Mouse (Mus musculus): ENCODE results near the gene Pax4.

Gene Pax4

DNA sequence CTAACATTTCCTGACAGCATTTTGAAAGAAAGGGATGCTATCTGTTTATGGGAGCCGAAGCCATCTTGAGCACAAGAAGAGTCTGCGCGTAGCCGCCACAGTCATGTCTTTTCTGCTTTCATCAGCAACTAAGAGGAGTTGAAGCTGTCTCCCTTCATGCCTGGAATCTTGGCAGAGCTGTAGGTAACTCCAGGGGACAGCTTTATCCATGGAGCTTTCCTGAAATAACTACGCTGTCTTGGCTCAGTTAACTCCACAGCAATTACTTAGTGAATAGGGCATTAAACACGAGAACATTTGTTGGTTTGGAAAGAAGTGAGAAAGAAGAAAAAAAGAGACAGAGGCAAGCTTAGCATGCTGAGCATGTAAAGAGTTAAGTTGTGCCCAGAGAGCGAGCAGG lies 1.2 kb downstream of the Pax4 start:
- DNase-seq (ENCODE audit: low read depth) = no peak

DNA sequence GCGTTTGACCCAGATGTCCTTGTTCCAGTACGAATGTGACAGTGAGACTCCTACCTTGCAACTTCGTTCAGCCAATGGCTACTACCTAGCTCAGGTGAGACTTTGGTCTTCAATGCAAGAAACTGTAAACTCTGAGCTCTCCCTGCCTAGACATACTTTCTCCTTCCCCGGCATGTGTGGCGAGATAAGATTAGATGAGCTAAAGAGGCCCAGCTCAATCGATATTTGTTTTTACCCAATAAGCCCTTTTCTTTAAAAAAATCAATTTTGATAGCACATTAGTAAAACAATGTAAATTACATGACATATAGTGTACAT lies 17.7 kb downstream of the Pax4 start:
- DNase-seq (ENCODE audit: low read depth) = no peak

DNA sequence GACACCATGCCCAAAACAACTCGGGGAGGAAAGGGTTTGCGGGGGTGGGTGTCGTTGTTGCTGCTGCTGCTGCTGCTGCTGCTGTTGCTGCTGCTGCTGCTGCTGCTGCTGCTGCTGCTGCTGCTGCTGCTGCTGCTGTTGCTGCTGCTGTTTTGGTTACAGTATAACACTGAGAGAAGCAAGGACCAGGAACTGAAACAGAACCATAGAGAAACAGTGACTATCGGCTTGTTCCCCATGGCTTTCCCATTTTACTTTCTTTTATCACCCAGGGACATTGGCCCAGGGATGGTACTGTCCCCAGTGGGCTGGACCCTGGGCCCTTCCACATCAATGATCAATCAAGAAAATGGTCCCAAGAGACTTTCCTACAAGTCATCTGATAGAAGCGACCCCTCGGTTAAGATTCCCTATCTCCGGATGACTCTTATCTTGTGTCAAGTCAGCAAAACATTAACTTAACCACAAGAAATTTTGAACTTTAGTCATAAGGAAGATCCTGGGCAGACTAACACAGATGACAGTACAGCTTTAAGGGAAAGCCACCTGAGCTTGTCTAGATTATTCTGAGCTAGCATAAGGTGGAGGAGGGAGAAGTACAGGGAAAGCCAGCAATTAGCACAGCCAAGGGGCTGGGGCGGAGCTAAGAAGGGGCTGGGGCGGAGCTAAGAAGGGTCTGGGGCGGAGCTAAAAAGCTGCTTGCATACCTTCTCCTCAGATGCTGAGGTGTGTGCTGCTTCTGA lies 18.2 kb downstream of the Pax4 start:
- DNase-seq (ENCODE audit: low read depth) = no peak

DNA sequence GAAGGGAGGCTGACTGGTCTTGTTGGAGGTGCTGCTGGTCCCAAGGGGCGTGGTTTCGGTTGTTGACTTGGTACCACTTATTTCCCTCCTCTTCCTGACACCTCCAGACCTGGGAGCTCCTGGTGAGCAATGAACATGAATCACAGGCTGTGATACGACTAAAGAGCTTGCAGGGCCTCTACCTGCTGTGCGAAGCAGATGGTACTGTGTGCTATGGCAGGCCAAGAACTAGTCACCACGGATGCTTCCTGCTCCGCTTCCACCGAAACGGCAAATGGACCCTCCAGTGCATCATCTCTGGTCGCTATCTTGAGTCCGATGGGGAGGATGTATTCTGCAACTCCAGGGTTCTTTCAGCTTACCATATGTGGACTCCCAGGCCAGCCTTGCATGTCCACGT lies 19.3 kb downstream of the Pax4 start:
- no peak for DNase-seq (ENCODE audit: low read depth)

DNA sequence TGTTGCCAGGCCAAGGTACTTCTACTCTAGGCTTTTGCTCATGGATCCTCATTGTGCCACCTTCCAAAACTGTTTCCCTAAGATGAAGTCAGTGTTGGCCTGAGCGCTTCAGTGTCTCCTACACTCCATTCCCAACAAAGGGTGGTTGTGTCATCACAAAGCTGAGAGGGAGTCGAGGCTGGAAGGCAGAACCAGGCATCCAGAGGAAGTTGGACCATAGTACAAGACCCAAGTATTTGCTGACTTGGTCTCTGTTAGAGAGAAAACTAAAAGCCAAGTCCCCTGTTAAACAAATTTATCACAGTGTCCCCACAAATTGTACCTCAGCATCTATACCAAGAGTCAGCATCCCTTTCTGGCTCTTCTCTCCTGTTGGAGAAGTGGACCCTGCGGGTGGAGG lies 20.9 kb downstream of the Pax4 start, which contains the start of gene Gcc1:
Gcc1 (minus strand) TSS at position 101 of the 400 bp plus-strand sequence.
- no peak for DNase-seq (ENCODE audit: low read depth)

DNA sequence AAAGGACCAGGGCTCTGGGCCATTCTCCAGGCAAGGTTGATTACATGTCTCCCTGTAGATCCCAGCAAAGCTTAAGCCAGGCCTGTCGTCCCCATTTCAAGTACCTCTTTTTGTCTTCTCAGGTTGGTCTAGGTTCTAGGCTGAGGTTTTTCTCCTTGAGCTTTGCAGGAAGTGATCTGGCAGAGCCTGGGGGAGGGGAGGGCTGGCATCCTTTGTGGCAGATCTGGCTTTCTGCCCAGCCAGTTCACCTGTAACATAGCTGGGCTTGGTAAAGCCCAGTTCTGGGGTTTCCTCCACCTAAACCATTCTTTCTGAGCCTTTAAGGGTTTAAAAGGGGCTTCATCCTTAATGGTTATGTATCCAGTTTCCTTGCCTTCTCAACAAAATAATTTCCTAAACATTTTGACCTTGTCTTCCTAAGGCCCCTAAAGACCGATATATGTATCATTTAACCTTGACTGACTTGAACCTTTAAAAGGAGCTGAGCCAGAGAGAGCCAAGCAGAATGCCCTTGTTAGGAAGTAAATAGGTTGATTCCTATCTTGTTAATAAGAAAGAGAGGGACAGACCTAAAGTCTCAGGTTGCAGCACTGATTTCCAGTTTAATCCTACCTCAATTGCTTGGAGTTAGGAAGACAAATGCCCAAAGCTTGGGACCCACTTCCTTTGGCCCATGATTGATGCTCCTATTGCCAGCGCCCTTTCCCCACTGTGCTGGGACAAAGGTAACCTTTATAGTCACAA lies 21.9 kb downstream of the Pax4 start, which contains the start of gene Fscn3:
Fscn3 (plus strand) TSS at position 694 of the 744 bp plus-strand sequence.
- DNase-seq (ENCODE audit: low read depth) = no peak

DNA sequence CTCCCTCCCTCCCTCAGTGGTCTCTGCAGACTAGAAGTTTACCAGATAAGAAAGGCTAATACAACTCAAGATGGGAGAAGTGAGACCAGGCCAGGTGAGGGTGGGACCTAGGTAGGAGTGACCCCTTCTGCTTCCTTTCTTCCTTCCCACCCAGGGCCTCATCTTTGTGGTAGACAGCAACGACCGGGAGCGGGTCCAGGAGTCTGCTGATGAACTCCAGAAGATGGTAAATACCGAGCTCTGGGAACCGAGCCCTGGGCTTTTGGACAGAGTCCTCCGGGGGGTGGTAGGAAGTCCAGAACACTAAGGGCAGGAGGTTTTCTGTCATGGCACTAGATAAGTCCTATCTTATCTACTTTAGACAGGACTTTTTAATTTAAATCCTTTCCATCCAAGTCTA lies 24.1 kb downstream of the Pax4 start:
- DNase-seq (ENCODE audit: low read depth) = no peak

DNA sequence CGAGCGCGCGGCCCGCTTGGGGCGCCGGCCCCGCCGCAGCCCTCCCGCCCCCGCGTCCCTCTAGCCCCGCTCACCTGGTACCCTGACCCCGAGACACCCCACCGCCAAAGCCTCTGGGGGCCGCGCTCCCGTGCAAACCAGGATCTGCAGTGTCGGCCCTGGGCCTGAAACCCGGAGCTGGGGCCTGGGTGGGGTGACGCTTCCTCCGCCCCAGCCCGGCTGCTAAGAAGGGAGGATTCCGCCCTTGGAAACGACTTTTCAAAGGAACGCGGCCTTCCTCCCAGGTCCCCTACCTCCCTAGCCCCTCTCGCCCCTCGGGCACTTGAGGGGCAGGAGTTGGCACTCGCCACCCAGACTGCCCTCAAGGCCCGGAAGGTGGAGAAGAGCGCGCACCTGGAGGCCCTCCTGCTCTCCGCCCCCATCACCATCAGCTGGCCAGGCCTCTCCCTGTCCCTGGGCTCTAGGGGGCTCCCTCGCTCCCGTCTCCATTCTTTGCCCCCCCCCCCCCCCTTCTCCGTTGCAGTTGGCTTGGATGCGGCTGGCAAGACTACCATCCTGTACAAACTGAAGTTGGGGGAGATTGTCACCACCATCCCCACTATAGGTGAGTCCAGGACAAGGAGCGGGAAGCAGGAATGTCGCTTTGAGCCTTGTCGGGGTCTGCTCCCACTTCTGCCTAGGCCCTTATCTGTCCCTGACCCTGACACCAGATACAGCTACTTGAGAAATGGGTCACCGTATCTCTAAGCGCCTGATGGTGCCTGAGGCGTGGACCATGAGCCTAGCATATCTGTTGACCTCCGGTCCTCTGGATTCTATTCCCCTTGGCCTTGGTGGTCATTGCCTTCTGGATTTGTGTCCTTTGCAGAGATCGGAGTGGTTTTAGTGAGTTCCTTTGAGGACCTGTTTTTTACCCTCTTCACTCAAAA lies 25.1 kb downstream of the Pax4 start:
- peak; percentile 86 for DNase-seq (ENCODE audit: low read depth)

DNA sequence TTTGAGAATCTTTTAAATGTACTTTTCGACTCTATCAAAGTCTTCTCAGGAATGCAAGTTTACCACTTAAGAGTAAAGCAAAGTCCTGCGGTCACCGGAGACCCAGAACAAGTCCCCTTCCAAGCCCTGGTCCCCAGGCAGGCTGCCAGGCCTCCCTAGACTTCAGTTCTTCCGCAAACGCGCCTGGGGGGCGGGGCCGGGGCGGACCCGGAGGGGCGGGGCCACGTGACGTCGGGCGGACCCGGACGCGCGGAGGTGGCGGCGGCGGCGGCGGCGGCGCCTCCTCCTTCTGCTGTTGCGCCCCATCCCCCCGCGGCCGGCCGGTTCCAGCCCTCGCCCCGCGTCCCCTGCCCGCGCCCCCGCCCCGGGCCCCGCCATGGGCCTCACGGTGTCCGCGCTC lies 25.8 kb downstream of the Pax4 start, which contains the start of gene Arf5:
Arf5 (plus strand) TSS at position 248 of the 400 bp plus-strand sequence.
- DNase-seq (ENCODE audit: low read depth) = peak; percentile 97

DNA sequence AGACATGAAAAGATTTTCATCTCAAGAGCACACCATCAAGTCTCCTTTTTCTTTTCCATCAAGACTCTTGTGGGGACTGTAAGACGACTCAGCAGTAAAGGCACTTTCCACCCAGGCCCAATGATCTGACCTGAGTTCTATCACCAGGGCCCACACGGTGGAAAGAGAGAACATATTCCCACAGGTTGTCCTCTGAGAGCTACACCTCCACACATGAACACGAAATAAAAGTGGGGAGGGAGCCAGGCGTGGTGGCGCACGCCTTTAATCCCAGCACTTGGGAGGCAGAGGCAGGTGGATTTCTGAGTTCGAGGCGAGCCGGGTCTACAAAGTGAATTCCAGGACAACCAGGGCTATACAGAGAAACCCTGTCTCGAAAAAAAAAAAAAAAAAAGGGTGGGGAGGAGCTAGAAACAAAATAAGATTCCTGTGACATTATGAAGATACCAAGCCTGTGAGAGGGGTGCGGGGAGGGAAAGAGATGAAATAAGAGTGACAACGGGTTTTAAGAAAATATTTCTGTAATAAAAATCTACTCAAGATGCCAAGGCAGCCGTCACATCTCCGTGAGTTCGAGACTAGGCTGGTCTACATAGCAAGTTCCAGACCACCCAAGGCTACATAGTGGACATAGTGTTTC lies 26.4 kb downstream of the Pax4 start:
- DNase-seq (ENCODE audit: low read depth) = no peak

DNA sequence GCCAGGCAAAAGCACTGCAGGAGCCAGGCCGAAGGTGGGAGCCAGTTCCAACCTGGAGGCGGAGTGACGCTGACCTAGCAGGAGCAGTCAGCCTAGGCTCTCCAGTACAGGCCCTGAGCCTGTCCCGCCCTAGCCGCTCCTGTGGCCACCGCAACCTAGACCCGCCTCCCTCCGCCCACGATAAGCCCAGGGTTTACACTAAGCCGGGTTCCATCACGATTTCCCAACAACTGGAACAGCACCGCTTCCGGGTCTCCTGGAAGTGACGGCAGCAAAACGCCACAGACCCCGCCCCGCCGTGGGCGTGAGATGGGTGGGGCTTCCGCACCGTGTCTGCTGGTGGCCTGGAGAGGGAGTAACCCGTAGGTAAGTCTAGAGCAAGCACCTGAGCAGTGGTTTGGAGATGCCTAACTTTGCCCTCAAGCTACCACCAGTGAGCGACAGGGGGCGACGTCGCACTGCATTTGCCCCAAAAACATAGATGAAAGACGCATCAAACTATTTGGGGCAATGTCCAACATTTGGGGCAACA lies 27.6 kb downstream of the Pax4 start:
- peak; percentile 99 for DNase-seq (ENCODE audit: low read depth)

DNA sequence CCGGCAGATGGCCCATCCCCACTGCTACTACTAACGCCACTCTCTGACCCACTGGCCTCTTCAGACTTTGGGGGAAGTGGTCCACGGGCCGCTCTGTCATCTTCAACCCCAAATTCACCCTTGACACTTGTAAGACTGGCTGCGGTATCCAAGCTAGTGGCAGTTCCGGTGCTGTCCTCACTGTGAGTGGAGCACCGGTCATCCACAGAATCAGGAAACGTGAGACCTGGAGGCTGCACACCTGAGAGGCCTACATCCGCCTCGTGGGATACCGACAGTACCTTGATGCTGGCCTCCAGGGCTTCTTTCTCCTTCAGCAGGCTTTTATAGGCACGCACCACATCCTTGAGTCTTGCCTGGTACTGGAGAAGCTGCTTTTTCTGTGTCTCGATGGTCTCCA lies 28.3 kb downstream of the Pax4 start:
- no peak for DNase-seq (ENCODE audit: low read depth)

DNA sequence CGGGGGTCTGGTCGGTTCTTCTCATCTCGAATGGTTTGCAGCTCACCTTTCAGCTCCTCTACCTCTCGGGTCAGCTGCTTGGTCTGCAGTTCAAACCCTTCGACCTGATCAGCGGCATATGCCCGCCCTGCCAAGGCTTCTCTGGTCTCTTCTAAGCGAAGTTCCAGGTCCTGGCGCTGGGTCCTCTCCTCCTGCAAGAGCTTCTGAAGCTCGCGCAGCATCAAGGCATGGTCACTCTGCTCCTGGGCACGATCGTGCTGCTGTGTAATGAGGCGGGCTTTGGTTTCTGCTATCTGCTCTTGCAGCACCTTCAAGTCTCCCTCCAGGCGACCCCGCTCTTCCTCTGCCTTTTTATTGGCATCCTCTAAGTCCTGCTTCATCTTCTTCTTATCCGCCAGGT lies 28.8 kb downstream of the Pax4 start:
- DNase-seq (ENCODE audit: low read depth) = peak; percentile 22

DNA sequence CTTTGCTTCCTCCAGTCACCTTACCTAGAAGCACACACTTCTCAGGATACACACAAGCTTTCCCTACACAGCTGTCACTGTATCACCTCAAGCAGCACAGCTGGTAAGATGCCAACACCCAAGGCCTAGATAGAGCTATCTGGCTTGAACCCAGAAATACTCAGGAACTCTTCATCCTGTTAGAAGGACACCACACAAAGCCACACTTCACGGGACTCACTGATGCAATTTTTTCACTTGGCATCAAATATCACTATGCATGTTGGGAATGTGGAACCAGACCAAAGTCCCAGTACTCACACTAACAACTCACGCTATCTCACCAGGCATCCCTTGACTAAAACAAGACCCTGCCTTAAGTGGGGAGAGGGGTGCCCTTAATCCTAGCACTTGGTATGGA lies 29.5 kb downstream of the Pax4 start:
- DNase-seq (ENCODE audit: low read depth) = peak; percentile 36

DNA sequence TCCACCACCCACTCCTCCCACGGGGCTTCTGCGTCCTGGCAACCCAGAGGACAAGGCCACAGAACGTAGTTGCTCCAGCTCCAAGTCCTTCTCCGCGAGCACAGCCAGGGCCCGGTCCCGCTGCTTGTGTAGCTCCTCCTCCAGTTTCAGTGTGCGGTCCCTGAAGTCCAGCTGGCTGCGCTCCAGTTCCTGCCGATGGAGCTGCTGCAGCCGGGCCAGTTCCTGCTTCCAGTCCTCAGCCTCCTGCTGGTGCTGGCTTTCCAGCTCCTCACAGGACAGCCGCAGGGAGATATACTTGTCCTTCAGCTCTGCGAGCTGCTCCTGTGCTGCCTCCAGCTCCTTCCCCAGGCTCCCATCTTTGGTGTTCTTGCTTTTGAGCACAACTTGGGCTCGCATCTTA lies 30.7 kb downstream of the Pax4 start:
- DNase-seq (ENCODE audit: low read depth) = no peak

DNA sequence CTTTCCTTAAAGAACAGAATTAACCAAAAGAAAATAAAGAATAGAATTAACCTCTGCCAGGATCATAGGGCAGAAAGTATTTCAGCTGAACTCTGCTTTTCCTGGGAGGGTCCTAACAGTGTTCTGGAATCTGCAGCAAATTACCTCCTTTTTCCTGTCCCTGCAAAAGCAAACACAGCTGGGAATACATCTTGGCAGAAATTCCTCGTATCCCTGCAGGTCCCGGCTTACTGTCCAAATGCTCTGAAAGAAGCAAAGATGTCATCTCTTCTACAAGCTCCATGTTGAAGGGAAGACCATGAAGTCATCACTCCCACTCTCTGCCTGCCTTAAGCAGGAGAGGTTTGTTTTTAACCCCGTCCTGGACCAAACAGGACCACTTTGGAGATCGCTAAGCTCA lies 32.2 kb downstream of the Pax4 start:
- no peak for DNase-seq (ENCODE audit: low read depth)

DNA sequence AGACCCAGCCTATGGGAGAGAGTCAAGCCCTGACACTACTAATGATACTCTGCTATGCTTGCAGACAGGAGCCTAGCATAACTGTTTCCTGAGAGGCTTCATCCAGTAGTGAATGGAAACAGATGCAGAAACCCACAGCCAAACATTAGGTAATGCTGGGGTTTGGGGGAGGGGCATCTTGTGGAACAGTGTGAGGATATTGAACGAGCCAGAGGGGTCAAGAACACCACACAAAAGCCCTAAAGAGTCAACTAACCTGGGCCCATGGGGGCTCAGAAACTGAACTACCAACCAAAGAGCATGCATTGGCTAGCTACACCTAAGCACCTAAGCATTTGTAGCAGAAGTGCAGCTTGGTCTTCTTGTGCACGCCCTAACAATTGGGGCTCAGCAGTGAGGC lies 37.9 kb downstream of the Pax4 start:
- peak; percentile 44 for DNase-seq (ENCODE audit: low read depth)

DNA sequence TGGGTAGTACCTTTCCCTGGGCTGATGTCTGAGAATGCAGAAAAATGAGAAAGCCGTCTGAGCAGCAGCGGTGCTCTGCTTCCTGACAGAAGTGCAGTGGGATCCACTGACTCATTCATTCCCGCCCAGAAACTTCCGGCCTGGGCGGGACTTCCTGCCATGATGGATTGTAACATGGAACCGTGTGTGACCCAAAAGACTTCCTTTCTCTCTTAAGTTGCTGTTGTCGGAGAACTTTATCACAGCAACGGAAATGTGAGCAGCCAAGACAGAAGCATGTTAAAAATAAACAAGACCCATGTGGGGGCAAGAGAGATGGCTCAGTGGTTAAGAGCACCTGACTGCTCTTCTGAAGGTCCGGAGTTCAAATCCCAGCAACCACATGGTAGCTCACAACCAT lies 39.1 kb downstream of the Pax4 start:
- no peak for DNase-seq (ENCODE audit: low read depth)

DNA sequence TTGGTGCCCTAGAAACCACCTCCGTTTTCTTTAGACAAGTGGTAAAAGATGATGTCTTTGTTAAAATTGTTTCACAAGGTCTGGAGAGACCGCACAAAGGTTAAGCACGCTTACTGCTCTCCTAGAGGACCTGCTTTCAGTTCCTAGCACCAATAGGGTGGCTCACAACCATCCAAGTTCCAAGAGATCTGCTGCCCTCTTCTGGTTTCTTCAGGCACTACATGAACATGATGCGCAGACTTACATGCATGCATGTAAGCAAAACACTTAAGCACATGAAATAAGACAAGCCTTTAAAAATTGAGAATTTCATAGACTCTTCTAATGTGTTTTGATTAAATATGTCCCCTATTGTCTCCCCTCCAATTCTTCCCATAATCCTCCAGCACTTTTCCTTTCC lies 49.4 kb downstream of the Pax4 start:
- peak; percentile 38 for DNase-seq (ENCODE audit: low read depth)

DNA sequence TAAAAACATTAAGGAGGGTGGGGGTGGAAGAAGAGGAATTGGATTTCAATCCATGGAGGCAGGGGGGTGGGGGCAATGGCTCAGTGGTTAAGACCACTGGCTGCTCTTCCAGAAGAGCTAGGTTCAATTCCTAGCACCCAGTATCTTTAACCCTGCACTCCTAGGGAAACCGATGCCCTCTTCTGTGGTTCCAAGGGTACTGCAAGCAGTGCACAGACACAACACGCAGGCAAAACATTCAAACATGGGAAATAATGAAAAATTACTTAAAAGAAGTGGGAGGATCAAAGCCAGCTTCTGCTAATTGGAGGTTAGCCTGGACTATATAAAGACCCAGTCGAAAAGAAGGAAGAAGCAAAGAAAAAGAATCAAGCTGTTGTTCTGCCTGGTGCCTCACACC lies 50.4 kb downstream of the Pax4 start:
- no peak for DNase-seq (ENCODE audit: low read depth)

DNA sequence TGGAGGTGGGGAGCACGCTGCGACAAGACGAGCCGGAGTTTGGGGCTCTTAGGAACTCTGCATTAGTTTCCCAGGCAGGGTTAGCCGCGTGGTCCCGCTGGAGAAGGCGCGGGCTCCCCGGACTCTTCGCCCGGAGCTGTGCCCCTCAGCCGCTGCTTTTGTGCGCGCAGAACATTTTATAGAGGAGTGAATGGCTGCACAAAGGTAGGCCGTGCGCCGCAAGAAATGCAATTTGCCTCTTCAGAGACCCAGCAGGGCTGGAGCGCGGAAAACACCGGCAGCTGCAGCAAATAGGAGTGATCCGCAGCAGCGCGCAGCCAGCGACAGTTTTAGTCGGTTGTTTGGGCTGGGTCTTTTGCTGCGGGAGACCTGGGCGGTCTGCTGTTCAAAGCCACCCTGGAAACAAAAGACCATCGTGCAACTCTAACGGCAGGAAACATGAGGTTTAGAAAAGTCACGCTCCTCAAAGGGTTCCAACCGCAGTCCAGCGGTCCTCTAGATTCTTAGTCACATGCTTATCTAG lies 51.4 kb downstream of the Pax4 start, which contains the start of gene Zfp800:
Zfp800 (minus strand) TSS at position 325 of the 523 bp plus-strand sequence.
- DNase-seq (ENCODE audit: low read depth) = no peak

Data from NIH3T3 (cell line).